ENCODE assay signal across 17 mouse cellular contexts in genomic region chr16:37956076-37956676, GRCm38 (mm10). TPM values are rescaled to one million over a fixed set of nuclear protein-coding genes. Genes with fewer than 3 reads are reported as not detected.
A peak's percentile ranks its signal among the peaks of the same experiment; 100 is the strongest.
DNase-seq lines count a peak whose midpoint lies in the region; ATAC-seq and TF ChIP-seq lines count a peak whose summit lies in the region.
"Had no signal": no experiment of that assay in that cellular context is flagged by ENCODE, and none has a peak within 500 bp of the region (broad histone marks: within the 10 kb centered on the region; RNA-seq: fewer than 3 reads in every experiment).

No protein-coding gene starts in this region.

- H3K4me1 ChIP-seq in forebrain, embryonic 10.5 days: peaks cover 21% of the 10 kb centered on the region
- H3K4me1 ChIP-seq in forebrain, embryonic 12.5 days: peaks cover 8% of the 10 kb centered on the region; the same call in 1 of the 2 replicates
- peaks cover 7% of the 10 kb centered on the region for H3K4me1 ChIP-seq in kidney, embryonic 16.5 days (ENCODE audit: insufficient read depth, low read length)
- peaks cover 8% of the 10 kb centered on the region for H3K4me1 ChIP-seq in brown adipose tissue, adult 24 weeks (ENCODE audit: control insufficient read depth, insufficient read depth, insufficient read length, low read length)
- 0 out of 2 replicates have a peak, but pooled peaks cover 7% of the 10 kb centered on the region for H3K4me1 ChIP-seq in intestine, postnatal 0 days (replicated peaks; ENCODE audit: control insufficient read depth, insufficient read depth, low read length)
- H3K4me1 ChIP-seq: liver, embryonic 12.5 days had no signal

- DNase-seq in forebrain, embryonic 10.5 days (ENCODE audit: extremely low spot score, low spot score): no peak
- no peak for DNase-seq in kidney, adult 9 months
- no peak for DNase-seq in urinary bladder, postnatal 4 days (ENCODE audit: low spot score in 2 of 2)
- DNase-seq in spleen, postnatal 36 days (ENCODE audit: low spot score in 2 of 2): no peak
- DNase-seq: kidney, postnatal 10 days; right cerebral cortex, adult 18-20 months; thymus, postnatal 36 days had no signal

- ATAC-seq in forebrain, embryonic 12.5 days (ENCODE audit: low FRiP score): no peak
- ATAC-seq in kidney, embryonic 16.5 days (ENCODE audit: low FRiP score, low TSS enrichment): peak; percentile 53; the same call in 1 of the 2 replicates
- ATAC-seq in intestine, postnatal 0 days: peak; percentile 90
- ATAC-seq: CD4-positive, CD25-positive, alpha-beta regulatory T cell, adult 4 months; liver, embryonic 12.5 days had no signal

- no peaks in the 10 kb centered on the region for H3K27me3 ChIP-seq in forebrain, embryonic 10.5 days (ENCODE audit: poor library complexity, severe bottlenecking)
- H3K27me3 ChIP-seq in forebrain, embryonic 12.5 days: no peaks in the 10 kb centered on the region
- no peaks in the 10 kb centered on the region for H3K27me3 ChIP-seq in kidney, embryonic 16.5 days (ENCODE audit: insufficient read depth, low read length)
- no peaks in the 10 kb centered on the region for H3K27me3 ChIP-seq in intestine, postnatal 0 days (replicated peaks; ENCODE audit: control insufficient read depth, insufficient read depth, low read length)
- H3K27me3 ChIP-seq: embryonic facial prominence, embryonic 15.5 days; liver, embryonic 12.5 days; lung, embryonic 15.5 days had no signal

- no peak overlapping the region for H3K4me3 ChIP-seq in forebrain, embryonic 10.5 days
- no peak overlapping the region for H3K4me3 ChIP-seq in forebrain, embryonic 12.5 days (replicated peaks)
- no peak overlapping the region for H3K4me3 ChIP-seq in kidney, embryonic 16.5 days (ENCODE audit: low read length)
- no peak overlapping the region for H3K4me3 ChIP-seq in brown adipose tissue, adult 24 weeks (ENCODE audit: insufficient read depth, low read depth, low read length)
- H3K4me3 ChIP-seq in intestine, postnatal 0 days (ENCODE audit: low read depth, low read length): no peak overlapping the region
- H3K4me3 ChIP-seq: embryonic facial prominence, embryonic 15.5 days; layer of hippocampus, adult 2 months; liver, embryonic 12.5 days; lung, embryonic 15.5 days had no signal

- WGBS in forebrain, embryonic 10.5 days: 85% methylated on average over 14 of the region's 14 CpGs
- 87% methylated on average over 14 of the region's 14 CpGs for WGBS in forebrain, embryonic 12.5 days
- 81% methylated on average over 14 of the region's 14 CpGs for WGBS in kidney, embryonic 16.5 days
- 50% methylated on average over 14 of the region's 14 CpGs for WGBS in intestine, postnatal 0 days

- no peaks in the 10 kb centered on the region for H3K9me3 ChIP-seq in forebrain, embryonic 10.5 days
- H3K9me3 ChIP-seq in forebrain, embryonic 12.5 days: no peaks in the 10 kb centered on the region
- H3K9me3 ChIP-seq in kidney, embryonic 16.5 days (ENCODE audit: low read length): no peaks in the 10 kb centered on the region
- H3K9me3 ChIP-seq in intestine, postnatal 0 days (ENCODE audit: control insufficient read depth): no peaks in the 10 kb centered on the region
- H3K9me3 ChIP-seq: embryonic facial prominence, embryonic 15.5 days; G1E; liver, embryonic 12.5 days; lung, embryonic 15.5 days had no signal

- no peaks in the 10 kb centered on the region for H3K36me3 ChIP-seq in forebrain, embryonic 10.5 days (replicated peaks)
- no peaks in the 10 kb centered on the region for H3K36me3 ChIP-seq in forebrain, embryonic 12.5 days (replicated peaks)
- H3K36me3 ChIP-seq in kidney, embryonic 16.5 days (ENCODE audit: insufficient read depth, low read length): no peaks in the 10 kb centered on the region
- H3K36me3 ChIP-seq in intestine, postnatal 0 days (ENCODE audit: control insufficient read depth, insufficient read depth): no peaks in the 10 kb centered on the region
- H3K36me3 ChIP-seq: embryonic facial prominence, embryonic 15.5 days; G1E; liver, embryonic 12.5 days; lung, embryonic 15.5 days had no signal

- TF ChIP-seq CTCF in intestine, postnatal 0 days (IDR thresholded peaks at IDR 0.05; ENCODE audit: low read depth): no peak

- 0 out of 2 replicates have a peak overlapping the region, but pooled peaks have one; percentile 40 for H3K27ac ChIP-seq in forebrain, embryonic 10.5 days
- no peak overlapping the region for H3K27ac ChIP-seq in forebrain, embryonic 12.5 days
- no peak overlapping the region for H3K27ac ChIP-seq in kidney, embryonic 16.5 days (ENCODE audit: low read length)
- peak overlapping the region; percentile 92 for H3K27ac ChIP-seq in brown adipose tissue, adult 24 weeks (replicated peaks; ENCODE audit: low read depth, low read length)
- H3K27ac ChIP-seq in intestine, postnatal 0 days (ENCODE audit: low read depth, low read length): peak overlapping the region; percentile 9; the same call in 1 of the 2 replicates
- H3K27ac ChIP-seq: embryonic facial prominence, embryonic 15.5 days; layer of hippocampus, adult 2 months; liver, embryonic 12.5 days; lung, embryonic 15.5 days had no signal

- H3K9ac ChIP-seq in forebrain, embryonic 12.5 days: no peak overlapping the region
- H3K9ac ChIP-seq in kidney, embryonic 16.5 days (replicated peaks; ENCODE audit: low read length): no peak overlapping the region
- no peak overlapping the region for H3K9ac ChIP-seq in intestine, postnatal 0 days (ENCODE audit: low read depth, low read length)
- H3K9ac ChIP-seq: embryonic facial prominence, embryonic 15.5 days; liver, embryonic 12.5 days; lung, embryonic 15.5 days had no signal

- no peak overlapping the region for H3K4me2 ChIP-seq in forebrain, embryonic 12.5 days
- no peak overlapping the region for H3K4me2 ChIP-seq in kidney, embryonic 16.5 days (replicated peaks; ENCODE audit: low read depth, low read length)
- peak overlapping the region; percentile 53 for H3K4me2 ChIP-seq in intestine, postnatal 0 days (replicated peaks; ENCODE audit: low read depth)
- H3K4me2 ChIP-seq: embryonic facial prominence, embryonic 15.5 days; liver, embryonic 12.5 days; lung, embryonic 15.5 days had no signal

RNA-seq across cellular contexts. Expression of gene Gpr156, which starts 39.9 kb away (rescaled TPM):
- polyA plus RNA-seq in forebrain, embryonic 10.5 days (2016; fragmentation: Nextera tagmentation; extraction: Ambion mirVana): 1.3 and 1.6 TPM in 2 replicates
- polyA plus RNA-seq in forebrain, embryonic 12.5 days (2016; fragmentation: Nextera tagmentation; extraction: Ambion mirVana): 4.6 and 5.4 TPM in 2 replicates
- 0.85 and 1.3 TPM in 2 replicates for polyA plus RNA-seq in kidney, embryonic 16.5 days (2015; fragmentation: Nextera tagmentation; extraction: Ambion mirVana)
- polyA plus RNA-seq in brown adipose tissue, adult 24 weeks (2012; ENCODE audit: insufficient read depth, insufficient read length, missing spikeins): 0.44 TPM in 1 of 2 replicates, not detected in the other
- polyA plus RNA-seq in intestine, postnatal 0 days (2015; fragmentation: Nextera tagmentation; extraction: Ambion mirVana): 0.09 and 0.10 TPM in 2 replicates
- polyA plus RNA-seq: CD4-positive, CD25-positive, alpha-beta regulatory T cell, adult 4 months; G1E; liver, embryonic 12.5 days had no signal

Comparison
In these comparisons a context has a peak if more than half of its experiments do, and no peak if none do; other contexts are left out.
1. H3K27ac ChIP-seq: peak in forebrain, embryonic 10.5 days (single experiment), brown adipose tissue, adult 24 weeks (single experiment) and intestine, postnatal 0 days (single experiment); none in forebrain, embryonic 12.5 days (single experiment) and kidney, embryonic 16.5 days (single experiment).